Mouse (Mus musculus) hindbrain, embryonic 12.5 days (tissue): ENCODE measurements at regions not wholly inside any gene's neighbourhood (a gene's known extent, or its start where the extent isn't known, plus 50 kb on each side); places are given as distances from the start of the nearest gene placed in this dataset.

Experiments
- ATAC-seq: fragments of 200-750 bp; cut with Nextera tagmentation; 2 replicates; pipeline ENCODE4 v1.8.0; 2017; ENCODE audit warnings: moderate TSS enrichment; ENCODE audit not compliant: low FRiP score
- H3K27ac ChIP-seq: fragments of 300-500 bp; sonication (generic); 2 replicates; pipeline ENCODE4 v1.5.1; 2016; ENCODE audit warnings: mild to moderate bottlenecking
- H3K27me3 ChIP-seq: fragments of 300-500 bp; sonication (generic); 2 replicates; pipeline ENCODE4 v1.6.1; 2016; ENCODE audit warnings: mild to moderate bottlenecking
- H3K36me3 ChIP-seq: fragments of 300-500 bp; sonication (generic); 2 replicates; pipeline ENCODE4 v1.6.1; 2016; ENCODE audit warnings: mild to moderate bottlenecking
- H3K4me1 ChIP-seq: fragments of 300-500 bp; sonication (generic); 2 replicates; pipeline ENCODE4 v1.6.1; 2016
- H3K4me2 ChIP-seq: fragments of 300-500 bp; sonication (generic); replicated peaks from 2 replicates; pipeline ENCODE4 v1.6.1; 2016; ENCODE audit warnings: mild to moderate bottlenecking
- H3K4me3 ChIP-seq: fragments of 300-500 bp; sonication (generic); 2 replicates; pipeline ENCODE4 v1.5.1; 2016; ENCODE audit warnings: mild to moderate bottlenecking
- H3K9ac ChIP-seq: fragments of 300-500 bp; sonication (generic); 2 replicates; pipeline ENCODE4 v1.6.1; 2016; ENCODE audit warnings: mild to moderate bottlenecking, moderate library complexity
- H3K9me3 ChIP-seq: fragments of 300-500 bp; sonication (generic); replicated peaks from 2 replicates; pipeline ENCODE4 v1.6.1; 2016; ENCODE audit warnings: mild to moderate bottlenecking
- WGBS: fragments of 180-500 bp; shearing (Covaris S2); methylation state at CpG from one replicate; pipeline ENCODE4 v1.1.7; 2016; 5-methylcytosine and 5-hydroxymethylcytosine counted together

GRCm38 (mm10) chr15:72379291-72379690 is 1455.1 kb upstream of the Gm6569 start:
- no peaks in the 10 kb centered on the region for H3K4me1 ChIP-seq
- no peaks in the 10 kb centered on the region for H3K9me3 ChIP-seq
- no peak for ATAC-seq
- no peak overlapping the region for H3K9ac ChIP-seq
- H3K4me3 ChIP-seq: no peak overlapping the region
- 30% methylated on average over 4 of the region's 4 CpGs for WGBS
- H3K27ac ChIP-seq: no peak overlapping the region
- no peaks in the 10 kb centered on the region for H3K27me3 ChIP-seq
- no peak overlapping the region for H3K4me2 ChIP-seq
- H3K36me3 ChIP-seq: no peaks in the 10 kb centered on the region

DNA sequence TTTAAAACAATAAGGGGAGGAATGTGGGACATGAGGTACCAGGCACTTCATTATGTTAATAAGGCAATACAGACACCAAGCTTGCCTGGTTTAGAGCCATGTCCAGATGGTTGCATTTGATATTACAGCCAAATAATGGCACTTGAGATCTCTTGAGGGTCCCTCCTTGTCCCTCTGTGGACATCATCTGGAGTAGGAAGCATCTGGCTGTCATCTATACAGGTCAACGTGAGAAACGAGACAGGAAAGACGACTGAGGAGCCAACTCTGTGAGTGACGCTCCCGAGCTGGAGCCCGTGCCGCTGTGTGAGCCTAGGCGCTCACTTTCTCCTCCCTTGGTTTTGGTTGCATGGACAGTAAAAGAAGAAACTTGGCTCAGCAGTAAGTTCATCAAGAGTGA is 1453.2 kb upstream of the Gm6569 start:
- no peak overlapping the region for H3K4me2 ChIP-seq
- no peaks in the 10 kb centered on the region for H3K9me3 ChIP-seq
- 75% methylated on average over 8 of the region's 8 CpGs for WGBS
- no peak; the same call in 1 of the 2 replicates for ATAC-seq
- no peak overlapping the region for H3K4me3 ChIP-seq
- no peaks in the 10 kb centered on the region for H3K36me3 ChIP-seq
- H3K4me1 ChIP-seq: no peaks in the 10 kb centered on the region
- H3K9ac ChIP-seq: no peak overlapping the region
- no peak overlapping the region for H3K27ac ChIP-seq
- no peaks in the 10 kb centered on the region for H3K27me3 ChIP-seq

DNA sequence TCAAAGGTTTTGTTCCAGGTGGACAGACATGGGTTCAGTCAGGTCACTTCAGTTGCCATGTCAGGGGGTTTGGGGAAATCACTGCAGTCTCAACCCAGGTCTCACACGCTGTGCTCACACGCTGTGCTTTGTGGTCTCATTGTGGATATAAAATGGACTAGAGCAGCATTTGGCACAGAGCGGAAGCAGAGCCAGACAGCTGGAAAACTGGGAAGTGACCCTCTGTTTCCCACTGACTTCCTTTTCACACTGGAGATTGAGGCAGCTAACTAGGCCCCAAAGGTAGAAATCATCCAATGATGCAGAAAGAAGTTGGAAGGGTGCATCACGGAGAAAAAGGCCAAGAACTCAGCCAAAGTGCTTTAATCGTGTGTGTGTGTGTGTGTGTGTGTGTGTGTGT is 1452.6 kb upstream of the Gm6569 start:
- no peak overlapping the region for H3K4me3 ChIP-seq
- H3K27me3 ChIP-seq: no peaks in the 10 kb centered on the region
- no peak for ATAC-seq
- no peaks in the 10 kb centered on the region for H3K9me3 ChIP-seq
- no peak overlapping the region; the same call in 1 of the 2 replicates for H3K27ac ChIP-seq
- WGBS: 91% methylated on average over 5 of the region's 5 CpGs
- H3K4me2 ChIP-seq: no peak overlapping the region
- H3K4me1 ChIP-seq: no peaks in the 10 kb centered on the region
- no peaks in the 10 kb centered on the region for H3K36me3 ChIP-seq
- H3K9ac ChIP-seq: no peak overlapping the region

GRCm38 (mm10) chr15:72382521-72382920 is 1451.8 kb upstream of the Gm6569 start:
- Histone ChIP-seq H3K27ac (no peak overlapping the region), H3K36me3 (no peaks in the 10 kb centered on the region), H3K4me3 (no peak overlapping the region), H3K9me3 (no peaks in the 10 kb centered on the region), H3K9ac (no peak overlapping the region), H3K27me3 (no peaks in the 10 kb centered on the region), H3K4me2 (no peak overlapping the region), H3K4me1 (no peaks in the 10 kb centered on the region)
- 75% methylated on average over 6 of the region's 6 CpGs for WGBS
- ATAC-seq: 0 out of 2 replicates have a peak, but pooled peaks have one; percentile 29

- no peak for ATAC-seq
- H3K4me2 ChIP-seq: no peak overlapping the region
- no peaks in the 10 kb centered on the region for H3K27me3 ChIP-seq
- no peak overlapping the region for H3K4me3 ChIP-seq
- H3K27ac ChIP-seq: no peak overlapping the region
- no peak overlapping the region for H3K9ac ChIP-seq
- H3K4me1 ChIP-seq: no peaks in the 10 kb centered on the region
- no peaks in the 10 kb centered on the region for H3K9me3 ChIP-seq
- 80% methylated on average over 3 of the region's 3 CpGs for WGBS
- no peaks in the 10 kb centered on the region for H3K36me3 ChIP-seq
Measured at GRCm38 (mm10) chr15:72383062-72383461, 1451.3 kb upstream of the Gm6569 start.

DNA sequence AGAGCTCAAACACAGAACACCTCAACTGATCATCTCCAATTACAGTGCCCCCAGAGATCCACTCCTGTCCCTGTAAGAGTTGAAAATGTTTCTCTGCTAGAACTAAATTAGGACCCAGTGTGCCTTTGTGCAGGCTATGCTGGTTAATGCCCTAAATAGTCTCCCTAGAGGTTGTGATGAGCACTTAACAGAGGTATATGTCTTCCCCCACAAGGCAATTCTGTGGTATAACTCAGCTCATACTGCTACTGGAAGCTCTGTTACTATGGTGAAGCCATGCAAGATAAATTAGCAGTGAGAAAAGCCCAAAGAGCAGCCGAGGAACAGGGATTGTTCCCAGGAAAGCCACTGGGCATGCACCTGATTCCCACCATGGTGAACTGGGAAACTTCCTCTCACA is 1450.9 kb upstream of the Gm6569 start:
- no peaks in the 10 kb centered on the region for H3K36me3 ChIP-seq
- H3K4me2 ChIP-seq: no peak overlapping the region
- no peak overlapping the region for H3K27ac ChIP-seq
- ATAC-seq: no peak
- H3K27me3 ChIP-seq: no peaks in the 10 kb centered on the region
- no peaks in the 10 kb centered on the region for H3K4me1 ChIP-seq
- WGBS: 52% methylated on average over 1 of the region's 1 CpGs
- no peak overlapping the region for H3K9ac ChIP-seq
- no peak overlapping the region for H3K4me3 ChIP-seq
- no peaks in the 10 kb centered on the region for H3K9me3 ChIP-seq

DNA sequence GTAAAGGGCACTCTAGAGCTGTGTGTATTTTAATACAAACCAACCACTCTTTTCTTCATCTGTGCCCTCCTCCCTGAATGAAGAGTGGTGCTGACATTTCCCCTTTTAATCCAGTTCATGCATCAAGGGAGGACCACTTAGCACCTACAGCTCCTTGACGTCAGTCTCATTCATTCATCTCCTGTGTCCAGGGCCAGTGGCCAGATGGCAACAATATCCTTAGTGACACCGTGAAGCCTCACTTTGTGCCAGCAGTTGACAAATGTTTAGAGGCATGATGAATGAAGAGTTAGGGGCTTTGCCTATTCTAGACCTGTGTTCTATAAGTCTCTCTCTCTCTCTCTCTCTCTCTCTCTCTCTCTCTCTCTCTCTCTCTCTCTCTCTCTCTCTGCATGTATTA is 1441.1 kb upstream of the Gm6569 start:
- no peak overlapping the region for H3K9ac ChIP-seq
- H3K9me3 ChIP-seq: no peaks in the 10 kb centered on the region
- no peaks in the 10 kb centered on the region for H3K4me1 ChIP-seq
- H3K27me3 ChIP-seq: no peaks in the 10 kb centered on the region
- H3K27ac ChIP-seq: no peak overlapping the region
- H3K4me2 ChIP-seq: no peak overlapping the region
- H3K4me3 ChIP-seq: no peak overlapping the region
- ATAC-seq: no peak
- no peaks in the 10 kb centered on the region for H3K36me3 ChIP-seq
- 51% methylated on average over 2 of the region's 2 CpGs for WGBS

DNA sequence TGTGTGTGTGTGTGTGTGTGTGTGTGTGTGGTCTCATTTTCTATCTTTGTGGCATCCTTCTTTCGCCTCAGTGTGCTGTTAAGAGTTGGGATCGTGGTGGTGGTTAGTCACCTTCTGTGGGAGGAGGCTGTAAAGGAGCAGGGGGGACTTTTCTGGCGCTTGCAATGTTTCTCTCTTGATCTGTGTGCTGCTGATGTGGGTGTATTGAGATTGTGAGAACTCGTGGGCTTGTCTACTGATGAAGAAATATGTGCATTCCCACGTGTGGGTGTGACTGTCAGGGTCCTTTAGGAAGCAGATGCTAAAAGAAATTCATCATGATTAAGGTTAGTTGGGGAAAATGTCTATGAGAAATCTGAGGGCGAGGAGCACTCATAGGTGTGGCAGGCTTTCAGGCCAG is 1422.4 kb upstream of the Gm6569 start:
- no peaks in the 10 kb centered on the region for H3K9me3 ChIP-seq
- 77% methylated on average over 6 of the region's 6 CpGs for WGBS

More for the DNA sequence above, 1422.4 kb upstream of the Gm6569 start:
- H3K4me3 ChIP-seq: no peak overlapping the region
- no peak overlapping the region for H3K27ac ChIP-seq
- H3K9ac ChIP-seq: no peak overlapping the region
- no peak overlapping the region for H3K4me2 ChIP-seq
- no peaks in the 10 kb centered on the region for H3K4me1 ChIP-seq
- H3K36me3 ChIP-seq: no peaks in the 10 kb centered on the region
- no peaks in the 10 kb centered on the region for H3K27me3 ChIP-seq
- ATAC-seq: no peak
